Mouse (Mus musculus) MEL (cell line): ENCODE results near the gene Sstr1. TPM values are rescaled to one million over a fixed set of nuclear protein-coding genes. Genes with fewer than 3 reads are reported as not detected.

Experiments used
- DNase-seq: peaks from one replicate; pipeline ENCODE4 v3.0.0; 2011; ENCODE audit warnings: low read depth, low spot score
- H3K27ac ChIP-seq: 2 replicates; pipeline ENCODE4 v1.5.1; 2012; ENCODE audit warnings: low read depth, mild to moderate bottlenecking, control low read depth, low read length, moderate library complexity; ENCODE audit not compliant: control insufficient read depth
- H3K27me3 ChIP-seq, 2 experiments: fragments of 150-350 bp in 1 of 2; sonication (generic) in 1 of 2; 2 replicates each; pipeline ENCODE4 v1.6.1; 2012; ENCODE audit warnings: low read length in 2 of 2, mild to moderate bottlenecking in 2 of 2, improper control_type of control experiment in 1 of 2, moderate library complexity in 1 of 2; ENCODE audit not compliant: insufficient read depth in 2 of 2, control insufficient read depth in 1 of 2
- H3K36me3 ChIP-seq, 2 experiments: 2 replicates each; pipeline ENCODE4 v1.6.1; 2012 to 2014; ENCODE audit warnings: low read length in 2 of 2, improper control_type of control experiment in 1 of 2, inconsistent platforms in 1 of 2, mild to moderate bottlenecking in 1 of 2; ENCODE audit not compliant: insufficient read depth in 2 of 2, control insufficient read depth in 1 of 2
- H3K4me1 ChIP-seq, 2 experiments: fragments of 150-350 bp in 1 of 2; sonication (generic) in 1 of 2; 2 replicates each; pipeline ENCODE4 v1.6.1; 2012; ENCODE audit warnings: low read length in 2 of 2, improper control_type of control experiment in 1 of 2, mild to moderate bottlenecking in 1 of 2; ENCODE audit not compliant: insufficient read depth in 2 of 2, control insufficient read depth in 1 of 2
- H3K4me3 ChIP-seq, 2 experiments: fragments of 150-350 bp in 1 of 2; sonication (generic) in 1 of 2; 2 replicates each; pipeline ENCODE4 v1.5.1; 2012; ENCODE audit warnings: low read depth in 2 of 2, low read length in 2 of 2, mild to moderate bottlenecking in 2 of 2, moderate library complexity in 2 of 2, control low read depth in 1 of 2, improper control_type of control experiment in 1 of 2; ENCODE audit not compliant: control insufficient read depth in 1 of 2, insufficient read depth in 1 of 2
- H3K79me2 ChIP-seq: 2 replicates; pipeline ENCODE4 v1.6.1; 2012; ENCODE audit warnings: mild to moderate bottlenecking, low read length, moderate library complexity; ENCODE audit not compliant: control insufficient read depth, poor library complexity, insufficient read depth
- H3K9ac ChIP-seq: 2 replicates; pipeline ENCODE4 v1.6.1; 2012; ENCODE audit warnings: low read depth, mild to moderate bottlenecking, control low read depth, low read length, moderate library complexity; ENCODE audit not compliant: control insufficient read depth, poor library complexity, severe bottlenecking
- H3K9me3 ChIP-seq: fragments of 150-350 bp; sonication (generic); replicated peaks from 2 replicates; pipeline ENCODE4 v1.6.1; 2012; ENCODE audit warnings: mild to moderate bottlenecking, low read length, improper control_type of control experiment, moderate library complexity; ENCODE audit not compliant: insufficient read depth
- E2F4 ChIP-seq: IDR thresholded peaks from 2 replicates; pipeline ENCODE4 v1.6.1; 2011; ENCODE audit warnings: low read depth, low read length, improper control_type of control experiment, borderline replicate concordance
- EP300 ChIP-seq, 2 experiments: IDR thresholded peaks; 2 replicates each; pipeline ENCODE4 v1.6.1; 2011; ENCODE audit warnings: improper control_type of control experiment in 2 of 2, low read length in 2 of 2, low read depth in 1 of 2, mild to moderate bottlenecking in 1 of 2
- JUND ChIP-seq: IDR thresholded peaks from 2 replicates; pipeline ENCODE4 v1.6.1; 2011; ENCODE audit warnings: low read depth, mild to moderate bottlenecking, improper control_type of control experiment, low read length
- KAT2A ChIP-seq: conservative IDR thresholded peaks from 2 replicates; pipeline ENCODE4 v1.6.1; 2012; ENCODE audit warnings: low read depth, low read length, improper control_type of control experiment, inconsistent platforms
- MXI1 ChIP-seq: IDR thresholded peaks from 2 replicates; pipeline ENCODE4 v1.6.1; 2011; ENCODE audit warnings: mild to moderate bottlenecking, low read depth, low read length, improper control_type of control experiment
- MYC ChIP-seq: IDR thresholded peaks from 2 replicates; pipeline ENCODE4 v1.6.1; 2011; ENCODE audit warnings: low read depth, mild to moderate bottlenecking, low read length, improper control_type of control experiment, moderate library complexity
- TAL1 ChIP-seq: IDR thresholded peaks from 2 replicates; pipeline ENCODE4 v1.6.1; 2012; ENCODE audit warnings: mild to moderate bottlenecking, inconsistent platforms, low read length, moderate library complexity, mixed read lengths
- TBP ChIP-seq: IDR thresholded peaks from 2 replicates; pipeline ENCODE4 v1.8.0; 2011; ENCODE audit warnings: low read depth, low read length, improper control_type of control experiment
- TCF12 ChIP-seq: IDR thresholded peaks from 2 replicates; pipeline ENCODE4 v1.6.1; 2014; ENCODE audit warnings: low read depth, mild to moderate bottlenecking, inconsistent platforms, low read length, improper control_type of control experiment, moderate library complexity
- ZKSCAN1 ChIP-seq: IDR thresholded peaks from 2 replicates; pipeline ENCODE4 v1.6.1; 2012; ENCODE audit warnings: low read depth, mild to moderate bottlenecking, inconsistent platforms, low read length, improper control_type of control experiment, moderate library complexity
- ZNF384 ChIP-seq: IDR thresholded peaks from 2 replicates; pipeline ENCODE4 v1.6.1; 2012; ENCODE audit warnings: low read depth, mild to moderate bottlenecking, inconsistent platforms, low read length, improper control_type of control experiment
- polyA plus RNA-seq, 2 experiments: library from polyadenylated mRNA; stranded (reverse) in 1 of 2; unstranded in 1 of 2; fragments of >175 nt in 1 of 2; fragments of >200 nt in 1 of 2; gene quantifications; 2 replicates each; pipeline versions ENCODE4 v1.2.1 to v1.2.4; 2012; ENCODE audit warnings: low replicate concordance in 2 of 2, low read depth in 1 of 2; ENCODE audit not compliant: insufficient read length in 2 of 2, insufficient read depth in 1 of 2, missing spikeins in 1 of 2
- total RNA-seq: library from RNA; depleted of rRNA; stranded (reverse); fragments of 300-350 nt; gene quantifications from 2 replicates; pipeline ENCODE4 v1.2.3, GENCODE M21; 2012

Sstr1 gene
- total and polyA plus RNA-seq, 3 experiments, result 0.04 TPM; not detected in 2

DNA sequence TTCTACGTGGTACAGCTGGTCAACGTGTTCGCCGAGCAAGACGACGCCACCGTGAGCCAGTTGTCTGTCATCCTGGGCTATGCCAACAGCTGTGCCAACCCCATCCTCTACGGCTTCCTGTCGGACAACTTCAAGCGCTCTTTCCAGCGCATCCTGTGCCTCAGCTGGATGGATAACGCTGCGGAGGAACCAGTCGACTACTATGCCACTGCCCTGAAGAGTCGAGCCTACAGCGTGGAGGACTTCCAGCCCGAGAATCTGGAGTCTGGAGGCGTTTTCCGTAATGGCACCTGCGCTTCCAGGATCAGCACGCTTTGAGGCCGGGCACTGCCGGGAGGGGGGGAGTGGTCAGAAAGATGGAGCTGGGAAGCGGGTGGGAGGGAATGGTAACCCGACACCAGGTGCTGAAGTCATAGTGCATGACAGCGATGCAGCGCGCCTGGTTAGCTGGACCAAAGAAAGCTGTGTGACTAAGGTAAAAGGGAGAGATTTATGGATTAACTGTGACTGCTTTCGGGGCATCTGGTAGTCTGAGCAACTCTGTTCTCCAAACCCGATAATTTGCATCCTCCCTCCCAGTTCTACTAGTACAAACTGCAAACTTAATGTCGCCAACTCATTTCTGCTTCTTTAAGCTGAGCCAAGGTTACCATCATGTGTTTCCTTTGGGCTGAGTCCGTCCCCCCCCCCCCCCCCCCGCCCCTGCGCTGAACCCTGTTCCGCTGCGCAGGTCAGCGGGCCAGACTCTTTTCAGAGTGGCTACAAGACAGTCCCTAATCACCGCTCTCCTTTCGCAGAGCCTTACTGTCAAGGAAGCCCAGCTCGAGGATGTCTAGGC, 2.1 kb downstream of the Sstr1 start:
- DNase-seq, result no peak
- no peaks in the 10 kb centered on the region for H3K79me2 ChIP-seq
- no peaks in the 10 kb centered on the region for H3K36me3 ChIP-seq
- no peak overlapping the region for H3K9ac ChIP-seq
- TF ChIP-seq JUND (no peak), E2F4 (no peak), KAT2A (no peak)
- TF ChIP-seq, all 39 proteins: peak for 0
- H3K4me1 ChIP-seq, result no peaks in the 10 kb centered on the region
- H3K27me3 ChIP-seq, result no peaks in the 10 kb centered on the region
- no peak overlapping the region for H3K27ac ChIP-seq
- no peaks in the 10 kb centered on the region for H3K9me3 ChIP-seq
- no peak overlapping the region for H3K4me3 ChIP-seq

DNA sequence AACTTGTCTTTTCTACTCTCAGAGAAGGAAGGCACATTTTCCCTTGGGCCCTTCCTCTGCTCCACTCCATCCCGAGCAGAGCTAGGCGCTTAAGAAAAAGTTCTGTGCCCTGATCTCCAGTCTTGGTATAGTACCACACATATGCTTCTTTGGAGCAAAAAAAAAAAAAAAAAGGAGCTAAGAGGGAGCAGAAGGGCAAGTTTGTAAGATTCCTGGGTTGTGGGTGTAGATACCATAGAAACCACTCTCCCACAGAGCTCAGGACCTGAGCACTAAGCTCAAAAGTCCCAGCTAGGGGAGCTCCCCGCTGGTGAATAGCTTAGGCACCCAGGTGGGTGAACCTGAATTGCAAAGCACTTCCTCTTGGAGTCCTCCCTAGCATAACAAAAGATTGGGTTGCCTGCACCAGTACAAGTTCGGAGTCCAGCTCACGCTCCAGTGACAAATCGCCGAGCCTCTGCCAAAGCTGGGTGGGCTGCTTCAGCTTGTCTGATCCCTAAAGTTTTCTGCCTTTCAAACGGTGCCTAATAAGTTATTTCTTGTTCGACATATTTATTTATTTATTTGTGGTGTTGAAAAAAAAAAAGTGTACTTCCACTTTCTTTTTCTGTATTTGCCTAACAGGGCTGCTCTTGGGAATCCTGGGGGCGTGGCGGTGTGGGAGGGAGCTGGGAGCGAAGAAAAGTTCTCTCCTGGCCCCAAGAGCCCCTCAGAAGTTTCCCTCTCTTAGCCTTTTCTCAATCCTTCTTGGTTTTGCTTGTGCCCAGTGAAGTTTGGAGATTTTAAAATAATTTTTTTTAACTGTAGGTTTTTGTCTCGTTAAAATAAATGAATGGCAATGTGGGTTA, 2.9 kb downstream of the Sstr1 start:
- no peaks in the 10 kb centered on the region for H3K9me3 ChIP-seq
- DNase-seq, result peak; percentile 8
- no peaks in the 10 kb centered on the region for H3K36me3 ChIP-seq
- H3K27me3 ChIP-seq, result no peaks in the 10 kb centered on the region
- no peak for TF ChIP-seq ZKSCAN1
- peak; percentile 48; the same call in 1 of the 2 replicates for TF ChIP-seq ZNF384
- TF ChIP-seq TBP, result no peak
- no peak for TF ChIP-seq MYC
- TF ChIP-seq MXI1, result no peak
- TF ChIP-seq EP300 (IDR thresholded peaks at IDR 0.05; ENCODE audit: low read depth in 1 of 2, low read length in 2 of 2), result no peak
- TF ChIP-seq, all 39 proteins: peak for 1
- no peak overlapping the region for H3K9ac ChIP-seq
- H3K79me2 ChIP-seq, result no peaks in the 10 kb centered on the region
- peak overlapping the region; percentile 39 to 43; a peak in 3 of 4 replicates for H3K4me3 ChIP-seq
- no peaks in the 10 kb centered on the region for H3K4me1 ChIP-seq
- no peak overlapping the region for H3K27ac ChIP-seq

DNA sequence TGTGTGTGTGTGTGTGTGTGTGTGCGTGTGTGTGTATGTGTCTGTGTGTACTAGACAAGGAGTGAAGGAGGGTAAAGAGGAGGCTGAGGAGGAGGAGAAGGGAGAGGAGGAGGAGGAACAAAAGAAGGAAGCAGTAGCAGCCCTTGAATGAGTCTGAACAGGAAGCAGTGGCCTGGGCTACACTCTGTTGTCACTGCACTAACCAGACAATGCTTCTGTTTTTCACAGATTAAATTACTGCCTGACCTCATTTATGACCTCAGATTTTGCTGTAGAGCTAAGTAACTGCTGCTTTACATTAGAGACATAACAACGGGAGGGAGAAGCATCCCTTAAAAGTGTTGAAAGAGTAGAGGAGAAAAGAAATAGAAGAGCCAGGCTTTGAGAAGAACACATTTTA, 4.6 kb downstream of the Sstr1 start:
- H3K36me3 ChIP-seq, result no peaks in the 10 kb centered on the region
- H3K27ac ChIP-seq, result no peak overlapping the region
- no peaks in the 10 kb centered on the region for H3K4me1 ChIP-seq
- peak; percentile 14 for DNase-seq
- peak; percentile 48 for TF ChIP-seq TAL1
- no peak for TF ChIP-seq TCF12
- H3K27me3 ChIP-seq, result no peaks in the 10 kb centered on the region
- H3K79me2 ChIP-seq, result no peaks in the 10 kb centered on the region
- H3K9me3 ChIP-seq, result no peaks in the 10 kb centered on the region
- no peak overlapping the region for H3K9ac ChIP-seq
- no peak overlapping the region for H3K4me3 ChIP-seq
